Mouse (Mus musculus) MEL (cell line): ENCODE data around the gene Cttn. TPM values are rescaled to one million over a fixed set of nuclear protein-coding genes. Genes with fewer than 3 reads are reported as not detected.

Experiments used
- DNase-seq: peaks from one replicate; pipeline ENCODE4 v3.0.0; 2011; ENCODE audit warnings: low read depth, low spot score
- H3K27ac ChIP-seq: 2 replicates; pipeline ENCODE4 v1.5.1; 2012; ENCODE audit warnings: low read depth, mild to moderate bottlenecking, control low read depth, low read length, moderate library complexity; ENCODE audit not compliant: control insufficient read depth
- H3K27me3 ChIP-seq, 2 experiments: fragments of 150-350 bp in 1 of 2; sonication (generic) in 1 of 2; 2 replicates each; pipeline ENCODE4 v1.6.1; 2012; ENCODE audit warnings: low read length in 2 of 2, mild to moderate bottlenecking in 2 of 2, improper control_type of control experiment in 1 of 2, moderate library complexity in 1 of 2; ENCODE audit not compliant: insufficient read depth in 2 of 2, control insufficient read depth in 1 of 2
- H3K36me3 ChIP-seq, 2 experiments: 2 replicates each; pipeline ENCODE4 v1.6.1; 2012 to 2014; ENCODE audit warnings: low read length in 2 of 2, improper control_type of control experiment in 1 of 2, inconsistent platforms in 1 of 2, mild to moderate bottlenecking in 1 of 2; ENCODE audit not compliant: insufficient read depth in 2 of 2, control insufficient read depth in 1 of 2
- H3K4me1 ChIP-seq, 2 experiments: fragments of 150-350 bp in 1 of 2; sonication (generic) in 1 of 2; 2 replicates each; pipeline ENCODE4 v1.6.1; 2012; ENCODE audit warnings: low read length in 2 of 2, improper control_type of control experiment in 1 of 2, mild to moderate bottlenecking in 1 of 2; ENCODE audit not compliant: insufficient read depth in 2 of 2, control insufficient read depth in 1 of 2
- H3K4me3 ChIP-seq, 2 experiments: fragments of 150-350 bp in 1 of 2; sonication (generic) in 1 of 2; 2 replicates each; pipeline ENCODE4 v1.5.1; 2012; ENCODE audit warnings: low read depth in 2 of 2, low read length in 2 of 2, mild to moderate bottlenecking in 2 of 2, moderate library complexity in 2 of 2, control low read depth in 1 of 2, improper control_type of control experiment in 1 of 2; ENCODE audit not compliant: control insufficient read depth in 1 of 2, insufficient read depth in 1 of 2
- H3K79me2 ChIP-seq: 2 replicates; pipeline ENCODE4 v1.6.1; 2012; ENCODE audit warnings: mild to moderate bottlenecking, low read length, moderate library complexity; ENCODE audit not compliant: control insufficient read depth, poor library complexity, insufficient read depth
- H3K9ac ChIP-seq: 2 replicates; pipeline ENCODE4 v1.6.1; 2012; ENCODE audit warnings: low read depth, mild to moderate bottlenecking, control low read depth, low read length, moderate library complexity; ENCODE audit not compliant: control insufficient read depth, poor library complexity, severe bottlenecking
- H3K9me3 ChIP-seq: fragments of 150-350 bp; sonication (generic); replicated peaks from 2 replicates; pipeline ENCODE4 v1.6.1; 2012; ENCODE audit warnings: mild to moderate bottlenecking, low read length, improper control_type of control experiment, moderate library complexity; ENCODE audit not compliant: insufficient read depth
- BHLHE40 ChIP-seq: IDR thresholded peaks from 2 replicates; pipeline ENCODE4 v1.6.1; 2012; ENCODE audit warnings: low read depth, mild to moderate bottlenecking, inconsistent platforms, low read length, improper control_type of control experiment, borderline replicate concordance
- ELF1 ChIP-seq: IDR thresholded peaks from 2 replicates; pipeline ENCODE4 v1.6.1; 2014; ENCODE audit warnings: low read depth, mild to moderate bottlenecking, inconsistent platforms, low read length, improper control_type of control experiment, moderate library complexity
- ETS1 ChIP-seq: IDR thresholded peaks from 2 replicates; pipeline ENCODE4 v1.6.1; 2012; ENCODE audit warnings: low read depth, mild to moderate bottlenecking, inconsistent platforms, low read length, improper control_type of control experiment, moderate library complexity
- GABPA ChIP-seq: IDR thresholded peaks from 2 replicates; pipeline ENCODE4 v1.6.1; 2012; ENCODE audit warnings: low read depth, mild to moderate bottlenecking, inconsistent platforms, low read length, improper control_type of control experiment, moderate library complexity
- GATA1 ChIP-seq: IDR thresholded peaks from 2 replicates; pipeline ENCODE4 v1.6.1; 2011; ENCODE audit warnings: low read depth, low read length, improper control_type of control experiment
- HCFC1 ChIP-seq: IDR thresholded peaks from 2 replicates; pipeline ENCODE4 v1.6.1; 2012; ENCODE audit warnings: low read depth, mild to moderate bottlenecking, inconsistent platforms, low read length, improper control_type of control experiment, moderate library complexity
- JUND ChIP-seq: IDR thresholded peaks from 2 replicates; pipeline ENCODE4 v1.6.1; 2011; ENCODE audit warnings: low read depth, mild to moderate bottlenecking, improper control_type of control experiment, low read length
- MAFK ChIP-seq: IDR thresholded peaks from 2 replicates; pipeline ENCODE4 v1.6.1; 2011; ENCODE audit warnings: low read depth, mild to moderate bottlenecking, low read length, improper control_type of control experiment, borderline replicate concordance
- MAX ChIP-seq: IDR thresholded peaks from 2 replicates; pipeline ENCODE4 v1.6.1; 2011; ENCODE audit warnings: low read length, improper control_type of control experiment
- MAZ ChIP-seq: IDR thresholded peaks from 2 replicates; pipeline ENCODE4 v1.6.1; 2012; ENCODE audit warnings: low read depth, mild to moderate bottlenecking, inconsistent platforms, low read length, improper control_type of control experiment
- MEF2A ChIP-seq: IDR thresholded peaks from 2 replicates; pipeline ENCODE4 v1.6.1; 2014; ENCODE audit warnings: low read depth, mild to moderate bottlenecking, inconsistent platforms, low read length, improper control_type of control experiment; ENCODE audit not compliant: poor library complexity, insufficient replicate concordance, severe bottlenecking; ENCODE audit errors: extremely low read depth
- MYC ChIP-seq: IDR thresholded peaks from 2 replicates; pipeline ENCODE4 v1.6.1; 2011; ENCODE audit warnings: low read depth, mild to moderate bottlenecking, low read length, improper control_type of control experiment, moderate library complexity
- NRF1 ChIP-seq: IDR thresholded peaks from 2 replicates; pipeline ENCODE4 v1.6.1; 2014; ENCODE audit warnings: low read depth, mild to moderate bottlenecking, inconsistent platforms, low read length, improper control_type of control experiment, moderate library complexity; ENCODE audit not compliant: poor library complexity, insufficient read depth, severe bottlenecking
- POLR2A ChIP-seq, 2 experiments: IDR thresholded peaks; 2 replicates each; pipeline ENCODE4 v1.6.1; 2011 to 2012; ENCODE audit warnings: low read length in 2 of 2, mild to moderate bottlenecking in 2 of 2, control low read depth in 1 of 2, improper control_type of control experiment in 1 of 2, low read depth in 1 of 2, moderate library complexity in 1 of 2; ENCODE audit not compliant: control insufficient read depth in 1 of 2, insufficient read depth in 1 of 2, poor library complexity in 1 of 2
- POLR2AphosphoS2 ChIP-seq: IDR thresholded peaks from 2 replicates; pipeline ENCODE4 v1.6.1; 2011; ENCODE audit warnings: low read length, improper control_type of control experiment
- POLR2AphosphoS5 ChIP-seq: IDR thresholded peaks from 2 replicates; pipeline ENCODE4 v1.6.1; 2012; ENCODE audit warnings: low read depth, borderline replicate concordance, mild to moderate bottlenecking, inconsistent platforms, low read length, moderate library complexity, mixed read lengths
- RCOR1 ChIP-seq: IDR thresholded peaks from 2 replicates; pipeline ENCODE4 v1.6.1; 2012; ENCODE audit warnings: low read depth, mild to moderate bottlenecking, inconsistent platforms, low read length, improper control_type of control experiment
- SIN3A ChIP-seq: IDR thresholded peaks from 2 replicates; pipeline ENCODE4 v1.6.1; 2012; ENCODE audit warnings: low read length, improper control_type of control experiment, inconsistent platforms
- SMC3 ChIP-seq: IDR thresholded peaks from 2 replicates; pipeline ENCODE4 v1.6.1; 2011; ENCODE audit warnings: low read depth, low read length, improper control_type of control experiment
- TAL1 ChIP-seq: IDR thresholded peaks from 2 replicates; pipeline ENCODE4 v1.6.1; 2012; ENCODE audit warnings: mild to moderate bottlenecking, inconsistent platforms, low read length, moderate library complexity, mixed read lengths
- TBP ChIP-seq: IDR thresholded peaks from 2 replicates; pipeline ENCODE4 v1.8.0; 2011; ENCODE audit warnings: low read depth, low read length, improper control_type of control experiment
- TCF12 ChIP-seq: IDR thresholded peaks from 2 replicates; pipeline ENCODE4 v1.6.1; 2014; ENCODE audit warnings: low read depth, mild to moderate bottlenecking, inconsistent platforms, low read length, improper control_type of control experiment, moderate library complexity
- UBTF ChIP-seq: IDR thresholded peaks from 2 replicates; pipeline ENCODE4 v1.6.1; 2012; ENCODE audit warnings: low read depth, mild to moderate bottlenecking, inconsistent platforms, low read length, improper control_type of control experiment, moderate library complexity, borderline replicate concordance; ENCODE audit not compliant: insufficient read depth
- ZC3H11A ChIP-seq: IDR thresholded peaks from 2 replicates; pipeline ENCODE4 v1.6.1; 2012; ENCODE audit warnings: low read depth, mild to moderate bottlenecking, inconsistent platforms, low read length, improper control_type of control experiment
- polyA plus RNA-seq, 2 experiments: library from polyadenylated mRNA; stranded (reverse) in 1 of 2; unstranded in 1 of 2; fragments of >175 nt in 1 of 2; fragments of >200 nt in 1 of 2; gene quantifications; 2 replicates each; pipeline versions ENCODE4 v1.2.1 to v1.2.4; 2012; ENCODE audit warnings: low replicate concordance in 2 of 2, low read depth in 1 of 2; ENCODE audit not compliant: insufficient read length in 2 of 2, insufficient read depth in 1 of 2, missing spikeins in 1 of 2
- total RNA-seq: library from RNA; depleted of rRNA; stranded (reverse); fragments of 300-350 nt; gene quantifications from 2 replicates; pipeline ENCODE4 v1.2.3, GENCODE M21; 2012

Cttn gene
- total and polyA plus RNA-seq, 3 experiments, result 38.4 to 95.0 TPM; not detected in 1

DNA sequence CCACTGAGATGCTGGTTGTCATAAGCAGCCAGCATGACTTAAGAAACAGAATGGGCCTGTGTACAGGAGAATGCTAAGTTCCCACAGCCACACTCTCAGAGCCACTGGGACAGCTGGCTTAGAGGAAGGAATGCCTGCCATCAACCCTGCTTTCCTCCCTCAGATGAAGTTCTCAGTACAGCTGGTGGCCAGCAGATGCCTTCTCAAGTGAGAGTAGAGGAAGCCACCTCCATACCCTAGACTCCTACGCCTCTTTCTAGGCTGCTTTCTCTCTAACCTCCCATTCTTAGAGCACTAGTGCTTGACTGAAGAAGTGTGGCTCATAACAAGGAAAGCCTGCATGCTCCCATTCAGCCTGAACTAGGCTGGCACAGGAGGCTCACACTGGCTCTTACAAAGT is 8.8 kb upstream of the Cttn start:
- Histone ChIP-seq H3K4me1 (no peaks in the 10 kb centered on the region), H3K36me3 (peaks cover 0 to 11% of the 10 kb centered on the region in 2 experiments; a peak in 2 of 4 replicates)
- TF ChIP-seq JUND, result no peak
- no peak for TF ChIP-seq BHLHE40
- TF ChIP-seq ETS1, result no peak
- TF ChIP-seq SMC3, result no peak
- no peak for TF ChIP-seq POLR2A (IDR thresholded peaks at IDR 0.05; ENCODE audit: control insufficient read depth in 1 of 2, insufficient read depth in 1 of 2, low read depth in 1 of 2, low read length in 2 of 2, poor library complexity in 1 of 2)
- TF ChIP-seq TBP, result no peak
- no peak for TF ChIP-seq GABPA
- TF ChIP-seq MAZ, result no peak
- TF ChIP-seq MYC, result no peak
- no peak for TF ChIP-seq MEF2A
- TF ChIP-seq TCF12, result no peak
- TF ChIP-seq MAX, result no peak
- no peak for TF ChIP-seq ZC3H11A
- TF ChIP-seq GATA1, result no peak
- no peak for TF ChIP-seq TAL1

DNA sequence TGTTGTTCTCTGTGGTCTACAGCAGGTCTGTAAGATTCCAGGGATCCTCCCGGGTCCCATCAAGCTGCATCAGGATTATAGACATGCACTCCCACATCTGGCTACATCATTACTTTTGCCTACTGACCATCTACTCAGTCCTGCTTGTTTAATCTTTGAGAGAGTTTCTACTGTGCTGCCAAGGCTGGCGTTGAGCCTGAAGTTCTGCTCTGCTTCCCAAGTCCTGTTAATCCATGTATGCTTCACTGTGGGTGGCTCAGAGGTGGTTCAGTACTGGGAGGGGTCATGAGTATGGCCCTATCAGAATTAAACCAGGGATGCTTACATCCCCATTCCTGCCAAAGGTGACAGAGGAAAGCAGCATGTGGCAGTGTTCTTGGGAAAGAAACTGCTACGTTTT is 4.9 kb upstream of the Cttn start:
- Histone ChIP-seq H3K36me3 (peaks cover 0 to 4% of the 10 kb centered on the region in 2 experiments; a peak in 2 of 4 replicates), H3K27ac (no peak overlapping the region), H3K4me3 (no peak overlapping the region), H3K27me3 (no peaks in the 10 kb centered on the region), H3K4me1 (no peaks in the 10 kb centered on the region), H3K79me2 (no peaks in the 10 kb centered on the region), H3K9me3 (no peaks in the 10 kb centered on the region), H3K9ac (no peak overlapping the region)
- TF ChIP-seq GATA1, result no peak
- peak; percentile 24; the same call in 1 of the 2 replicates for TF ChIP-seq POLR2AphosphoS2
- DNase-seq, result no peak

More for the DNA sequence above, 8.8 kb upstream of the Cttn start:
- no peak overlapping the region for H3K4me3 ChIP-seq
- DNase-seq, result no peak
- H3K27me3 ChIP-seq, result no peaks in the 10 kb centered on the region
- H3K27ac ChIP-seq, result no peak overlapping the region
- no peak overlapping the region for H3K9ac ChIP-seq
- no peaks in the 10 kb centered on the region for H3K79me2 ChIP-seq
- H3K9me3 ChIP-seq, result no peaks in the 10 kb centered on the region

DNA sequence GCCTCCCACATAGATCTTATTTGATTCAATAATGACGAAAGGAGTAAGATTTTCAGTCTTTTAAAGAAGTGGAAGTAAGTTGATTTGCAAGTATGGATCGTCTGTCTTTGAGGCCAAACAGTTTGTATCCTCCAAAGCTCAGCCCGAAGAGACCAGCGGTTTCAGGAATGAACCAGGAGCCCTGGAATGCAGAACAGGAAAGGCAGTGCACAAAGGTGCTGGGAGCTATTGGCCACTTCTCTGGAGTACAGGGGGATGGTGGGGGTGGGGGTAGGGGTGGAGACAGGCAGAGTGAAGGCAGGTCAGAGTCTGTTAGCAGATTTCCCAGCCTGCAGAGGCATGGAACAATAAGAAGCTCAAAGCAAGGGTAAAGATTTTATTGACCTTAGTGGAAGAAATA is 2.7 kb upstream of the Cttn start:
- TF ChIP-seq MYC (no peak), MAFK (no peak), RCOR1 (no peak), POLR2AphosphoS5 (no peak), TAL1 (no peak), HCFC1 (no peak), UBTF (no peak), NRF1 (no peak), ELF1 (no peak), TBP (no peak), SIN3A (no peak), POLR2AphosphoS2 (no peak), POLR2A (IDR thresholded peaks at IDR 0.05; ENCODE audit: control insufficient read depth in 1 of 2, insufficient read depth in 1 of 2, low read depth in 1 of 2, low read length in 2 of 2, poor library complexity in 1 of 2) (no peak), ZC3H11A (no peak)
- Histone ChIP-seq H3K27ac (no peak overlapping the region), H3K36me3 (peaks cover 0 to 4% of the 10 kb centered on the region in 2 experiments; a peak in 1 of 4 replicates), H3K79me2 (peaks cover 15% of the 10 kb centered on the region), H3K4me1 (no peaks in the 10 kb centered on the region; a peak in 1 of 4 replicates), H3K27me3 (no peaks in the 10 kb centered on the region), H3K9me3 (no peaks in the 10 kb centered on the region), H3K9ac (no peak overlapping the region), H3K4me3 (no peak overlapping the region)
- DNase-seq, result no peak
